In the genomic region with DNA sequence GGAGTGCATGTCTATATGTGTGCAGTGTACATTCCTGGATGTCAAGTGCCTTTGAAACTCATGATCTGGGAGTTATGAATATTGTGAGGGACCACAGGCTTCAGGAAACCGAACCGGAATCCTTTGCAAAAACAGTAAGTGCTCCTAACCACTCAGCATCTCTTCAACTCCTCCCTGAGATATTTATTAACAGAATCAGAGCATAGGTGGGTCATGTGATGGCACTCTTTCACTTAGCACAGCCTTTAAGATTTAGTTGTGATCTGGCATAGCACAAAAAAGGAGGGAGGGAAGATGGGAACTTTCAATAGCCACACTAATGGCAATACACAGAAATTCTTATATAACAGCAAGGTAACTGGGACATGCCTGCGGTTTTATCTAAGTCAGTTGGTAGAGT, we compare ENCODE assay signal across 21 mouse cellular contexts. TPM values are rescaled to one million over a fixed set of nuclear protein-coding genes. Genes with fewer than 3 reads are reported as not detected.
"Had no signal": no experiment of that assay in that cellular context is flagged by ENCODE, and none has a peak within 500 bp of the region (broad histone marks: within the 10 kb centered on the region; RNA-seq: fewer than 3 reads in every experiment).

No protein-coding gene starts in this region.

- H3K27ac ChIP-seq: midbrain, embryonic 10.5 days; midbrain, embryonic 12.5 days; neural tube, embryonic 13.5 days; neural tube, embryonic 15.5 days had no signal

- H3K9me3 ChIP-seq: midbrain, embryonic 10.5 days; midbrain, embryonic 12.5 days; neural tube, embryonic 13.5 days; neural tube, embryonic 15.5 days had no signal

- H3K4me3 ChIP-seq: midbrain, embryonic 10.5 days; midbrain, embryonic 12.5 days; myocyte; neural tube, embryonic 13.5 days; neural tube, embryonic 15.5 days had no signal

- H3K4me1 ChIP-seq: midbrain, embryonic 10.5 days; midbrain, embryonic 12.5 days; neural tube, embryonic 15.5 days had no signal

- H3K4me2 ChIP-seq: lung, embryonic 14.5 days; midbrain, embryonic 12.5 days; neural tube, embryonic 13.5 days; neural tube, embryonic 15.5 days had no signal

- H3K27me3 ChIP-seq: midbrain, embryonic 12.5 days; neural tube, embryonic 13.5 days; neural tube, embryonic 15.5 days had no signal

- H3K9ac ChIP-seq: lung, embryonic 14.5 days; midbrain, embryonic 12.5 days; neural tube, embryonic 13.5 days; neural tube, embryonic 15.5 days had no signal

- DNase-seq: lung, adult 18-20 months; lung, embryonic 14.5 days; lung, postnatal 14 days; lung, postnatal 4 days; midbrain, embryonic 14.5 days; retina, postnatal 1 day; right cerebral cortex, adult 18-20 months; right cerebral cortex, postnatal 25 days; right cerebral cortex, postnatal 4 days; spleen, adult 18-20 months; thymus, adult 18-20 months; thymus, postnatal 14 days; thymus, postnatal 36 days had no signal

- ATAC-seq: midbrain, embryonic 16.5 days had no signal

RNA-seq across cellular contexts. Expression of a gene that starts 23.8 kb away (rescaled TPM):
- total RNA-seq: megakaryocyte, adult 5-6 weeks had no signal

RNA-seq across cellular contexts. Expression of a gene that starts 39.6 kb away (rescaled TPM):
- total RNA-seq: megakaryocyte-erythroid progenitor cell, adult 5-6 weeks had no signal
